Mouse (Mus musculus) neural tube, embryonic 15.5 days (tissue): ENCODE data around the gene C2cd2l. TPM values are rescaled to one million over a fixed set of nuclear protein-coding genes. Genes with fewer than 3 reads are reported as not detected.
"Not testable (repeated sequence)": the region's sequence is repeated elsewhere in the genome, so short reads cannot be mapped to it uniquely, and the experiment has no call there.

Experiments
- ATAC-seq: fragments of 200-750 bp; cut with Nextera tagmentation; 2 replicates; pipeline ENCODE4 v1.8.0; 2017; ENCODE audit warnings: mild to moderate bottlenecking, moderate TSS enrichment, moderate library complexity; ENCODE audit not compliant: low FRiP score
- H3K27ac ChIP-seq: fragments of 300-500 bp; sonication (generic); replicated peaks from 2 replicates; pipeline ENCODE4 v1.5.1; 2015; ENCODE audit warnings: mild to moderate bottlenecking, inconsistent platforms
- H3K27me3 ChIP-seq: fragments of 300-500 bp; sonication (generic); replicated peaks from 2 replicates; pipeline ENCODE4 v1.6.1; 2015; ENCODE audit warnings: inconsistent platforms
- H3K36me3 ChIP-seq: fragments of 300-500 bp; sonication (generic); 2 replicates; pipeline ENCODE4 v1.6.1; 2015; ENCODE audit warnings: inconsistent platforms
- H3K4me1 ChIP-seq: fragments of 300-500 bp; sonication (generic); 2 replicates; pipeline ENCODE4 v1.6.1; 2015; ENCODE audit warnings: inconsistent platforms
- H3K4me2 ChIP-seq: fragments of 300-500 bp; sonication (generic); 2 replicates; pipeline ENCODE4 v1.6.1; 2015; ENCODE audit warnings: inconsistent platforms, mild to moderate bottlenecking, moderate library complexity
- H3K4me3 ChIP-seq: fragments of 300-500 bp; sonication (generic); replicated peaks from 2 replicates; pipeline ENCODE4 v1.5.1; 2015; ENCODE audit warnings: mild to moderate bottlenecking, inconsistent platforms
- H3K9ac ChIP-seq: fragments of 300-500 bp; sonication (generic); replicated peaks from 2 replicates; pipeline ENCODE4 v1.6.1; 2015; ENCODE audit warnings: mild to moderate bottlenecking, inconsistent platforms
- H3K9me3 ChIP-seq: fragments of 300-500 bp; sonication (generic); replicated peaks from 2 replicates; pipeline ENCODE4 v1.6.1; 2016; ENCODE audit warnings: inconsistent platforms
- WGBS: fragments of 180-500 bp; shearing (Covaris S2); methylation state at CpG from one replicate; pipeline ENCODE4 v1.1.7; 2015; ENCODE audit warnings: mixed read lengths; 5-methylcytosine and 5-hydroxymethylcytosine counted together
- polyA plus RNA-seq: library from polyadenylated mRNA; unstranded; fragments of >200 nt; fragmentation: Nextera tagmentation; extraction: Ambion mirVana; gene quantifications from 2 replicates; pipeline ENCODE4 v1.2.1, GENCODE M21; 2015

C2cd2l gene
- polyA plus RNA-seq, 1 experiment from 2014 or later: 24.3 TPM

- H3K9ac ChIP-seq: no peak overlapping the region
- peaks cover 20% of the 10 kb centered on the region for H3K4me1 ChIP-seq
- H3K9me3 ChIP-seq: no peaks in the 10 kb centered on the region
- H3K36me3 ChIP-seq: peaks cover 42% of the 10 kb centered on the region
- WGBS: 95% methylated on average over 6 of the region's 6 CpGs
- no peak overlapping the region for H3K27ac ChIP-seq
- ATAC-seq: no peak
- no peak overlapping the region for H3K4me3 ChIP-seq
- no peak overlapping the region for H3K4me2 ChIP-seq
- no peaks in the 10 kb centered on the region for H3K27me3 ChIP-seq
These were observed 25.7 kb upstream of the C2cd2l start for GRCm38 (mm10) chr9:44345570-44346433.

GRCm38 (mm10) chr9:44343781-44344421, 23.8 kb upstream of the C2cd2l start, which contains the start of gene Hmbs:
Hmbs (minus strand) TSS chr9:44344228.
- Histone ChIP-seq H3K27ac (peak within 1 kb of the TSS; percentile 99), H3K4me2 (peak within 1 kb of the TSS; percentile 70), H3K4me3 (peak within 1 kb of the TSS; percentile 92), H3K4me1 (peaks cover 20% of the 10 kb centered on the region), H3K27me3 (no peaks in the 10 kb centered on the region), H3K9me3 (no peaks in the 10 kb centered on the region), H3K9ac (peak within 1 kb of the TSS; percentile 86), H3K36me3 (peaks cover 31% of the 10 kb centered on the region)
- whole genome bisulfite sequencing: under 1% methylated on average over 39 of the region's 39 CpGs
- ATAC-seq: peak; percentile 95

- Histone ChIP-seq H3K4me3 (peak overlapping the region; percentile 92), H3K9ac (peak overlapping the region; percentile 86), H3K36me3 (peaks cover 25% of the 10 kb centered on the region), H3K9me3 (no peaks in the 10 kb centered on the region), H3K27ac (peak overlapping the region; percentile 99), H3K4me2 (peak overlapping the region; percentile 70), H3K27me3 (no peaks in the 10 kb centered on the region), H3K4me1 (peaks cover 20% of the 10 kb centered on the region)
- WGBS: 11% methylated on average over 6 of the region's 6 CpGs
- 0 out of 2 replicates have a peak, but pooled peaks have one; percentile 17 for ATAC-seq
These were observed 23.2 kb upstream of the C2cd2l start for GRCm38 (mm10) chr9:44343290-44343689.

DNA sequence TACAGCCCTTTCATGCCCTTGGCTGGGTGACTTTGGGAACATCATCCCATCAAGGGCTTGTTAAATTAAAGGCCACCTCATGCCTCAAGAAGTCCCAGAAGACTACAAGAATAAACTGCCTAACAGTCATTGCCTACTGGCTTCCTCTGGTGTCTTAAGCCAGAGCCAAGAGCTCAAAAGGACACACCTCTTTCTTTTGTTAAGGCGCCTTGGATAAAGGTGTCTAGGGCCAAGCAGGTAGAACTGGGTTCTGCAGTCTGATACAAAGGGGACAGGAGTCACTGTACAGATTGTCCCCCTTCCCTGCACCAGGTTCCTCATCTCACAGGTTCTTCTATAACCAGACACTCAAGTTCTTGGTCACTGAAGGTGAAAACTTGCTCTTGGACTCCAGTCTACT, 22.5 kb upstream of the C2cd2l start:
- Histone ChIP-seq H3K4me2 (peak overlapping the region; percentile 70; the same call in 1 of the 2 replicates), H3K27ac (no peak overlapping the region), H3K36me3 (peaks cover 18% of the 10 kb centered on the region), H3K9me3 (no peaks in the 10 kb centered on the region), H3K9ac (no peak overlapping the region), H3K4me1 (peaks cover 24% of the 10 kb centered on the region), H3K27me3 (no peaks in the 10 kb centered on the region), H3K4me3 (peak overlapping the region; percentile 92; the same call in 1 of the 2 replicates)
- WGBS: 100% methylated on average over 1 of the region's 1 CpGs
- no peak for ATAC-seq

DNA sequence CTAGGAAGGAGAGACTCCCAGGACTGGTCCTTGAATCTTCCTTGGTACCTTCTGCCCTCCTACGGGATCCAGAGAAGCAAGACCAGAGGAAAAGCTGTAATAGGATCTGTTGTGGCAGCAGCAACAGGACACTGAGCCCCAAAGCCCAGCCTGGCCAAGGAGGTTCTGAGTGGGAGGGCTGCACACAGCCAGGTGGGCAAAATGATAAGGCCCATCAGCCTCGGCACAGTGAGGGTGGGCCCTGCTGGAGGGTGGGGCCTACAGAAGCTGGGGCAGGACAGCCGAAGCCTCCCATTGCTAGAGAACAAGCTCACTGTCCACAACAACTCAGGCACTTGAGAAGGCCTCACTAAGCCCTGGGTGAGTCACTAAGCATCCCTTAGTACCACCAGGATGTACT, 22.1 kb upstream of the C2cd2l start:
- H3K4me2 ChIP-seq: no peak overlapping the region
- no peak overlapping the region for H3K9ac ChIP-seq
- no peak overlapping the region for H3K27ac ChIP-seq

DNA sequence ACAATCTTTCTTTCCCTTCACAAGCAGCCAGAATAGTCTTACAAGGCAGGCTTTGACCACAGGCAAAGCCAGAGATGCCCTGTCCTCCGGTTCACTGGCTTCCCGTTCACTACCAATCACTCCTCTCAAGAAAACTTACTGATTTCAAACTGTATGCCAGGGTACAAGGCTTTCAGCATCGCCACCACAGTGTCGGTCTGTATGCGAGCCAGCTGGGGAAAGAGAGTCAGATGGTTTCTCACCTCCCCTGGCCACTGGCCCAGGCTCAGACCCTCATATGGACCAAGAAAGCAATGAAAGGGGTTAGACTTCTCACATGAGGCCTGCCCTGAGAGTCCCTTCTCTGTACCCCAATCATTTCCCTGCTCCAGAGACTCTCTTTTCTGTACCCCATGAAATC, 21.4 kb upstream of the C2cd2l start:
- H3K9ac ChIP-seq: no peak overlapping the region
- H3K27me3 ChIP-seq: no peaks in the 10 kb centered on the region
- no peak for ATAC-seq

More for the DNA sequence above, 22.1 kb upstream of the C2cd2l start:
- Histone ChIP-seq H3K36me3 (peaks cover 14% of the 10 kb centered on the region), H3K27me3 (no peaks in the 10 kb centered on the region), H3K4me3 (no peak overlapping the region), H3K4me1 (peaks cover 28% of the 10 kb centered on the region), H3K9me3 (no peaks in the 10 kb centered on the region)
- WGBS: 83% methylated on average over 3 of the region's 3 CpGs
- ATAC-seq: no peak

GRCm38 (mm10) chr9:44338574-44338973, 18.5 kb upstream of the C2cd2l start:
- Histone ChIP-seq H3K9me3 (no peaks in the 10 kb centered on the region), H3K4me3 (no peak overlapping the region), H3K36me3 (peaks cover 11% of the 10 kb centered on the region), H3K4me1 (peaks cover 39% of the 10 kb centered on the region), H3K27ac (no peak overlapping the region), H3K27me3 (no peaks in the 10 kb centered on the region), H3K4me2 (no peak overlapping the region), H3K9ac (no peak overlapping the region)
- 81% methylated on average over 5 of the region's 5 CpGs for WGBS
- no peak for ATAC-seq

More for the DNA sequence above, 21.4 kb upstream of the C2cd2l start:
- H3K4me3 ChIP-seq: no peak overlapping the region
- no peaks in the 10 kb centered on the region for H3K9me3 ChIP-seq
- no peak overlapping the region for H3K4me2 ChIP-seq
- H3K27ac ChIP-seq: no peak overlapping the region
- 95% methylated on average over 5 of the region's 5 CpGs for WGBS
- peaks cover 12% of the 10 kb centered on the region for H3K36me3 ChIP-seq
- H3K4me1 ChIP-seq: peaks cover 35% of the 10 kb centered on the region

GRCm38 (mm10) chr9:44337436-44338169, 17.5 kb upstream of the C2cd2l start:
- H3K4me2 ChIP-seq: peak overlapping the region; percentile 87

DNA sequence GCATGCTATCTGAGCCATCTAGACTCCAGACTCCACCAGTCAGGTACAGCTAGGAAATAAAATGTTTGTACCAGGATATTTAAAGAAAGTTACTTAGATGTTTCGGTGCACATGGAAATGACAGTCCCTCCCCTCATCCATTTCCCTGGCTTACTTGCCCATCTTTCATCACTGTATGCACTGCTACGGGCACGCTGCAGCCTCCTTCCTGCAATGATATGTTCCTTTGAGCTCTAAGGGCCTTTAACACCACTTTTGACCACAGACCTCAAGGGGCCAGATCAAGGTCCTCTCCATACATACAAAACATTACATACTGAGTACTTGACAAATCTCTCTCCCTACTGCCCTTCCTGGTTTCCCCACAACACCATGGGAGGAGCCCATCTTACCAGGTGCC, 16.9 kb upstream of the C2cd2l start:
- no peaks in the 10 kb centered on the region for H3K9me3 ChIP-seq
- H3K9ac ChIP-seq: peak overlapping the region; percentile 32
- peaks cover 26% of the 10 kb centered on the region for H3K36me3 ChIP-seq
- H3K4me3 ChIP-seq: peak overlapping the region; percentile 83
- H3K27me3 ChIP-seq: no peaks in the 10 kb centered on the region
- WGBS: 76% methylated on average over 3 of the region's 3 CpGs
- no peak for ATAC-seq
- H3K4me1 ChIP-seq: peaks cover 24% of the 10 kb centered on the region
- peak overlapping the region; percentile 87 for H3K4me2 ChIP-seq
- H3K27ac ChIP-seq: no peak overlapping the region

More at GRCm38 (mm10) chr9:44337436-44338169, 17.5 kb upstream of the C2cd2l start:
- peaks cover 30% of the 10 kb centered on the region for H3K4me1 ChIP-seq
- H3K36me3 ChIP-seq: peaks cover 21% of the 10 kb centered on the region
- WGBS: 71% methylated on average over 9 of the region's 9 CpGs
- H3K9me3 ChIP-seq: no peaks in the 10 kb centered on the region
- peak overlapping the region; percentile 32; the same call in 1 of the 2 replicates for H3K9ac ChIP-seq
- H3K4me3 ChIP-seq: no peak overlapping the region
- H3K27me3 ChIP-seq: no peaks in the 10 kb centered on the region
- ATAC-seq: no peak
- H3K27ac ChIP-seq: no peak overlapping the region

- ATAC-seq, H3K27me3 ChIP-seq, H3K9me3 ChIP-seq, H3K27ac ChIP-seq: not testable (repeated sequence)
- Histone ChIP-seq H3K9ac (peak overlapping the region; percentile 32), H3K4me1 (peaks cover 24% of the 10 kb centered on the region), H3K4me2 (peak overlapping the region; percentile 87), H3K36me3 (peaks cover 30% of the 10 kb centered on the region), H3K4me3 (peak overlapping the region; percentile 83)
- 34% methylated on average over 4 of the region's 4 CpGs for WGBS
These were observed 16.4 kb upstream of the C2cd2l start for GRCm38 (mm10) chr9:44336513-44336912.

DNA sequence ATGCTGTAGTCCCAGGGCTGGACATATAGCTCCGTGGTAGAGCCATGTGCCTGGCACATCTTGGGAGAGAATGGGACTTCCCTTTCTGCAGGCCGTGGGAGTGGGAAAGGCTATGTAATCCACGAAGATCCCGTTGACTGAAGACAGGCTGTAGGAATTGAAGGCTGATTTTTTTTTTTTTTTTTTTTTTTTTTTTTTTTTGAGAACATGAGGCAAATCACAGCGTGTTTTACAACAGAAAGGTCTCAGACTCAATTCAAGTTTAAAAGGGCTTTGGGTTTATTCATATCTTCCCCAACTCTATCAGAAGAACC, 16.0 kb upstream of the C2cd2l start:
- WGBS: 4% methylated on average over 5 of the region's 5 CpGs
- H3K4me2 ChIP-seq: peak overlapping the region; percentile 87
- H3K27ac ChIP-seq: peak overlapping the region; percentile 95
- no peak for ATAC-seq
- H3K27me3 ChIP-seq: no peaks in the 10 kb centered on the region
- H3K9me3 ChIP-seq: no peaks in the 10 kb centered on the region
- peaks cover 24% of the 10 kb centered on the region for H3K4me1 ChIP-seq
- H3K36me3 ChIP-seq: peaks cover 35% of the 10 kb centered on the region
- H3K9ac ChIP-seq: peak overlapping the region; percentile 91
- H3K4me3 ChIP-seq: peak overlapping the region; percentile 83
